8 mouse cellular contexts compared by ENCODE assay signal in the genomic region with DNA sequence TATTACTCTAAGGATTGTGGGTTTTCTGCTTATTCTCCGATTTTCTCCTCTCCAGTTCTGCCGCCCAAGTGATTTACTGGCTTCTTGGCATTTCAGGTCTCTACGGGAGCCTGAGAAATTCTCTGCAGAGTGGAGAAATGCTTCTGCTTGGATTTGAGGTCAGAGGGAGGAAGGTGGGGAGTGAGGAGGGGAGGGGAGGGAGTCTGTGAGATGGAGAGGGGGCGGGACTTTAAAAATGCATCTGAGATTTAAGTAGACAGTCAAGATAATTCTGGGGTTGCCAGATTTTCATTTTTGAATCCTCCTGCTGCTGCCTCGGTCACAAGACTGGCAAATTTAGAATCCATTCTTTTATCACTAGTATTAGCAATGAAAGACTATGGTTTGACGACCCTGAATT. TPM values are rescaled to one million over a fixed set of nuclear protein-coding genes. Genes with fewer than 3 reads are reported as not detected.
A peak's percentile ranks its signal among the peaks of the same experiment; 100 is the strongest.
DNase-seq lines count a peak whose midpoint lies in the region; ATAC-seq lines count a peak whose summit lies in the region.

No protein-coding gene starts in this region.

- peak overlapping the region; percentile 77 for H3K9ac ChIP-seq in heart, embryonic 11.5 days (ENCODE audit: low read depth, low read length)
- peak overlapping the region; percentile 33; the same call in 1 of the 2 replicates for H3K9ac ChIP-seq in stomach, embryonic 16.5 days (ENCODE audit: low read length)

- H3K27ac ChIP-seq in heart, embryonic 11.5 days (ENCODE audit: low read depth, low read length) = peak overlapping the region; percentile 93
- no peak overlapping the region for H3K27ac ChIP-seq in stomach, embryonic 16.5 days (ENCODE audit: low read length)

- 0 out of 2 replicates have a peak, but pooled peaks cover 2% of the 10 kb centered on the region for H3K27me3 ChIP-seq in heart, embryonic 11.5 days (ENCODE audit: control insufficient read depth, insufficient read depth, low read length)
- peaks cover 9% of the 10 kb centered on the region; the same call in 1 of the 2 replicates for H3K27me3 ChIP-seq in stomach, embryonic 16.5 days (ENCODE audit: control insufficient read depth, insufficient read depth, low read length)

- peak overlapping the region; percentile 71 for H3K4me2 ChIP-seq in heart, embryonic 11.5 days
- peak overlapping the region; percentile 100 for H3K4me2 ChIP-seq in stomach, embryonic 16.5 days (ENCODE audit: low read depth, low read length)

- peaks cover 5% of the 10 kb centered on the region; the same call in 1 of the 2 replicates for H3K4me1 ChIP-seq in heart, embryonic 11.5 days (ENCODE audit: control insufficient read depth, insufficient read depth, low read length)
- H3K4me1 ChIP-seq in stomach, embryonic 16.5 days (ENCODE audit: control insufficient read depth, insufficient read depth, low read length) = peaks cover 13% of the 10 kb centered on the region

- H3K4me3 ChIP-seq in heart, embryonic 11.5 days (ENCODE audit: low read depth, low read length) = peak overlapping the region; percentile 75
- peak overlapping the region; percentile 76 for H3K4me3 ChIP-seq in stomach, embryonic 16.5 days (replicated peaks; ENCODE audit: low read length)

- peak; percentile 9 to 25 for DNase-seq in layer of hippocampus, postnatal 10 days (ENCODE audit: low spot score in 2 of 2)
- DNase-seq in layer of hippocampus, adult 9-11 months = no peak
- DNase-seq in cerebellum, adult 9-11 months = peak; percentile 63
- peak; percentile 52 for DNase-seq in kidney, postnatal 10 days
- DNase-seq in lung, postnatal 36 days = peak; percentile 62

- H3K9me3 ChIP-seq in heart, embryonic 11.5 days (replicated peaks; ENCODE audit: control insufficient read depth, low read length) = no peaks in the 10 kb centered on the region
- no peaks in the 10 kb centered on the region for H3K9me3 ChIP-seq in stomach, embryonic 16.5 days (replicated peaks; ENCODE audit: control insufficient read depth, low read length)

- WGBS in heart, embryonic 11.5 days (ENCODE audit: insufficient replicate concordance) = 6% methylated on average over 6 of the region's 6 CpGs
- WGBS in stomach, embryonic 16.5 days = 13% methylated on average over 6 of the region's 6 CpGs

- H3K36me3 ChIP-seq in heart, embryonic 11.5 days (ENCODE audit: control insufficient read depth, insufficient read depth, low read length) = no peaks in the 10 kb centered on the region
- no peaks in the 10 kb centered on the region for H3K36me3 ChIP-seq in stomach, embryonic 16.5 days (ENCODE audit: control insufficient read depth, insufficient read depth, low read length)

- ATAC-seq in heart, embryonic 11.5 days (replicated peaks; ENCODE audit: insufficient number of reproducible peaks, low FRiP score, low TSS enrichment) = no peak
- ATAC-seq in stomach, embryonic 16.5 days (ENCODE audit: insufficient read depth, low FRiP score) = no peak
- ATAC-seq in megakaryocyte-erythroid progenitor cell, adult 5-6 weeks (replicated peaks; ENCODE audit: low FRiP score, low TSS enrichment, poor library complexity, severe bottlenecking) = no peak

RNA-seq across cellular contexts. Expression of a gene that starts 31.4 kb away (rescaled TPM):
- 10 to 100 TPM; 93.2 to 94.8 TPM for total RNA-seq in layer of hippocampus, postnatal 10 days (2021)
- 89.6 and 96.3 TPM in 2 replicates for polyA plus RNA-seq in heart, embryonic 11.5 days (2014; fragmentation: Nextera tagmentation; extraction: Ambion mirVana)
- 50.4 and 51.9 TPM in 2 replicates for polyA plus RNA-seq in stomach, embryonic 16.5 days (2015; fragmentation: Nextera tagmentation; extraction: Ambion mirVana)
- total RNA-seq in megakaryocyte-erythroid progenitor cell, adult 5-6 weeks (2014; fragmentation: Nextera tagmentation) = 138 TPM in 2 replicates
- 77.5 and 90.8 TPM in 2 replicates for total RNA-seq in megakaryocyte-erythroid progenitor cell, adult 5-6 weeks (2017)

RNA-seq across cellular contexts. Expression of a gene that starts 32.5 kb away (rescaled TPM):
- 10 to 100 TPM; 48.9 to 49.8 TPM for total RNA-seq in layer of hippocampus, postnatal 10 days (2021)
- polyA plus RNA-seq in heart, embryonic 11.5 days (2014; fragmentation: Nextera tagmentation; extraction: Ambion mirVana) = 4.3 and 4.4 TPM in 2 replicates
- polyA plus RNA-seq in stomach, embryonic 16.5 days (2015; fragmentation: Nextera tagmentation; extraction: Ambion mirVana) = 0.37 and 0.79 TPM in 2 replicates
- total RNA-seq in megakaryocyte-erythroid progenitor cell, adult 5-6 weeks (2014; fragmentation: Nextera tagmentation) = 3.1 and 3.6 TPM in 2 replicates
- total RNA-seq in megakaryocyte-erythroid progenitor cell, adult 5-6 weeks (2017) = 0.80 and 4.1 TPM in 2 replicates

Comparison
In these comparisons a context has a peak if more than half of its experiments do, and no peak if none do; other contexts are left out.
1. RNA of a gene that starts 32.5 kb away (total RNA-seq): 48.9 to 49.8 TPM in layer of hippocampus, postnatal 10 days; 0.80 to 4.1 TPM in megakaryocyte-erythroid progenitor cell, adult 5-6 weeks; every median in the first group is over 4 times any median in the second.